Mouse (Mus musculus) intestine, embryonic 14.5 days (tissue): ENCODE data around the gene Capg. TPM values are rescaled to one million over a fixed set of nuclear protein-coding genes. Genes with fewer than 3 reads are reported as not detected.

Experiments
- ATAC-seq: fragments of 200-750 bp; cut with Nextera tagmentation; replicated peaks from 2 replicates; pipeline ENCODE4 v1.8.0; 2017; ENCODE audit warnings: low read depth, moderate number of reproducible peaks, moderate TSS enrichment, moderate library complexity; ENCODE audit not compliant: low FRiP score, low TSS enrichment
- DNase-seq: peaks from one replicate; pipeline ENCODE4 v3.0.0-alpha.2; 2018; ENCODE audit warnings: low spot score
- H3K27ac ChIP-seq: fragments of 300-500 bp; sonication (generic); 2 replicates; pipeline ENCODE4 v1.5.1; 2014; ENCODE audit warnings: low read depth, mild to moderate bottlenecking, control low read depth
- H3K27me3 ChIP-seq: fragments of 300-500 bp; sonication (generic); replicated peaks from 2 replicates; pipeline ENCODE4 v1.6.1; 2014; ENCODE audit warnings: low read length, control low read depth; ENCODE audit not compliant: control insufficient read depth, insufficient read depth
- H3K36me3 ChIP-seq: fragments of 300-500 bp; sonication (generic); 2 replicates; pipeline ENCODE4 v1.6.1; 2014; ENCODE audit warnings: low read length, control low read depth; ENCODE audit not compliant: control insufficient read depth, insufficient read depth
- H3K4me1 ChIP-seq: fragments of 300-500 bp; sonication (generic); replicated peaks from 2 replicates; pipeline ENCODE4 v1.6.1; 2014; ENCODE audit warnings: low read length, control low read depth, mixed read lengths; ENCODE audit not compliant: control insufficient read depth, insufficient read depth
- H3K4me2 ChIP-seq: fragments of 300-500 bp; sonication (generic); 2 replicates; pipeline ENCODE4 v1.6.1; 2014; ENCODE audit warnings: low read length
- H3K4me3 ChIP-seq: fragments of 300-500 bp; sonication (generic); 2 replicates; pipeline ENCODE4 v1.5.1; 2014; ENCODE audit warnings: low read depth, low read length, control low read depth, mixed read lengths
- H3K9ac ChIP-seq: fragments of 300-500 bp; sonication (generic); 2 replicates; pipeline ENCODE4 v1.6.1; 2014; ENCODE audit warnings: mild to moderate bottlenecking, low read length
- H3K9me3 ChIP-seq: fragments of 300-500 bp; sonication (generic); 2 replicates; pipeline ENCODE4 v1.6.1; 2016; ENCODE audit warnings: low read length, control low read depth; ENCODE audit not compliant: control insufficient read depth
- WGBS: fragments of 180-500 bp; shearing (Covaris S2); extraction: QIAGEN DNeasy Blood & Tissue Kit; methylation state at CpG from one replicate; pipeline ENCODE4 v1.1.7; 2014; 5-methylcytosine and 5-hydroxymethylcytosine counted together
- polyA plus RNA-seq: library from polyadenylated mRNA; unstranded; fragments of >200 nt; fragmentation: Nextera tagmentation; extraction: Ambion mirVana; gene quantifications from 2 replicates; pipeline ENCODE4 v1.2.1, GENCODE M21; 2014

Gene Capg
- 36.7 and 37.9 TPM in 2 replicates for polyA plus RNA-seq

- H3K36me3 ChIP-seq, result no peaks in the 10 kb centered on the region
- no peaks in the 10 kb centered on the region for H3K27me3 ChIP-seq
- H3K4me3 ChIP-seq, result peak within 1 kb of the TSS; percentile 38
- H3K4me1 ChIP-seq, result peaks cover 11% of the 10 kb centered on the region; the same call in 1 of the 2 replicates
- H3K4me2 ChIP-seq, result peak within 1 kb of the TSS; percentile 66
- 11% methylated on average over 23 of the region's 23 CpGs for WGBS
- ATAC-seq (0 out of 2 replicates have a peak, but pooled peaks have one; percentile 24), DNase-seq (peak; percentile 72)
- peak within 1 kb of the TSS; percentile 57; the same call in 1 of the 2 replicates for H3K27ac ChIP-seq
- H3K9me3 ChIP-seq, result no peaks in the 10 kb centered on the region
- H3K9ac ChIP-seq, result peak within 1 kb of the TSS; percentile 53
Measured at GRCm38 (mm10) chr6:72544283-72544987, at the start of gene Capg. Gene Capg (plus strand): TSS chr6:72544391.

- Histone ChIP-seq H3K9ac (no peak overlapping the region), H3K4me3 (no peak overlapping the region), H3K27me3 (no peaks in the 10 kb centered on the region), H3K36me3 (no peaks in the 10 kb centered on the region), H3K27ac (no peak overlapping the region), H3K4me2 (no peak overlapping the region), H3K9me3 (no peaks in the 10 kb centered on the region), H3K4me1 (no peaks in the 10 kb centered on the region)
- DNase-seq (no peak), ATAC-seq (no peak)
- 36% methylated on average over 5 of the region's 5 CpGs for WGBS
Measured at GRCm38 (mm10) chr6:72498950-72499349, 45.2 kb upstream of the Capg start.

- DNase-seq (no peak), ATAC-seq (no peak)
- Histone ChIP-seq H3K9me3 (no peaks in the 10 kb centered on the region), H3K9ac (no peak overlapping the region), H3K27me3 (no peaks in the 10 kb centered on the region), H3K4me3 (no peak overlapping the region), H3K4me1 (no peaks in the 10 kb centered on the region), H3K36me3 (no peaks in the 10 kb centered on the region), H3K27ac (no peak overlapping the region), H3K4me2 (no peak overlapping the region)
Measured at GRCm38 (mm10) chr6:72503309-72503708, 40.9 kb upstream of the Capg start.

- Histone ChIP-seq H3K27me3 (no peaks in the 10 kb centered on the region), H3K9ac (no peak overlapping the region), H3K9me3 (no peaks in the 10 kb centered on the region), H3K4me2 (no peak overlapping the region), H3K36me3 (no peaks in the 10 kb centered on the region), H3K4me3 (no peak overlapping the region), H3K27ac (no peak overlapping the region), H3K4me1 (no peaks in the 10 kb centered on the region)
- ATAC-seq (no peak), DNase-seq (no peak)
- 87% methylated on average over 2 of the region's 2 CpGs for WGBS
Measured at GRCm38 (mm10) chr6:72503939-72504338, 40.3 kb upstream of the Capg start.

GRCm38 (mm10) chr6:72506104-72506503, 38.1 kb upstream of the Capg start:
- no peaks in the 10 kb centered on the region for H3K27me3 ChIP-seq
- H3K36me3 ChIP-seq, result no peaks in the 10 kb centered on the region
- 78% methylated on average over 1 of the region's 1 CpGs for WGBS
- ATAC-seq (no peak), DNase-seq (no peak)
- no peak overlapping the region for H3K4me2 ChIP-seq
- no peak overlapping the region for H3K27ac ChIP-seq
- 0 out of 2 replicates have a peak, but pooled peaks cover 2% of the 10 kb centered on the region for H3K4me1 ChIP-seq
- H3K4me3 ChIP-seq, result no peak overlapping the region
- no peak overlapping the region for H3K9ac ChIP-seq
- no peaks in the 10 kb centered on the region for H3K9me3 ChIP-seq

- Histone ChIP-seq H3K27me3 (no peaks in the 10 kb centered on the region), H3K9me3 (no peaks in the 10 kb centered on the region), H3K4me1 (peaks cover 17% of the 10 kb centered on the region), H3K9ac (no peak overlapping the region), H3K4me2 (no peak overlapping the region), H3K27ac (no peak overlapping the region; the same call in 1 of the 2 replicates), H3K36me3 (no peaks in the 10 kb centered on the region), H3K4me3 (no peak overlapping the region)
- ATAC-seq (no peak), DNase-seq (no peak)
- 75% methylated on average over 4 of the region's 4 CpGs for WGBS
Measured at GRCm38 (mm10) chr6:72508596-72508995, 35.6 kb upstream of the Capg start.

- H3K4me3 ChIP-seq, result no peak overlapping the region
- H3K36me3 ChIP-seq, result no peaks in the 10 kb centered on the region
- ATAC-seq (no peak), DNase-seq (no peak)
- H3K4me2 ChIP-seq, result no peak overlapping the region
- 73% methylated on average over 2 of the region's 2 CpGs for WGBS
- no peak overlapping the region for H3K27ac ChIP-seq
- H3K27me3 ChIP-seq, result no peaks in the 10 kb centered on the region
- no peaks in the 10 kb centered on the region for H3K9me3 ChIP-seq
- peaks cover 17% of the 10 kb centered on the region for H3K4me1 ChIP-seq
- H3K9ac ChIP-seq, result no peak overlapping the region
Measured at GRCm38 (mm10) chr6:72509872-72510435, 34.2 kb upstream of the Capg start.

- H3K27ac ChIP-seq, result no peak overlapping the region
- H3K9ac ChIP-seq, result no peak overlapping the region
- no peak for DNase-seq
Measured at GRCm38 (mm10) chr6:72510686-72511421, 33.3 kb upstream of the Capg start.

More at GRCm38 (mm10) chr6:72510686-72511421, 33.3 kb upstream of the Capg start:
- no peaks in the 10 kb centered on the region for H3K27me3 ChIP-seq
- H3K4me2 ChIP-seq, result no peak overlapping the region
- H3K36me3 ChIP-seq, result no peaks in the 10 kb centered on the region
- H3K4me1 ChIP-seq, result peaks cover 17% of the 10 kb centered on the region
- no peak for ATAC-seq
- 59% methylated on average over 6 of the region's 6 CpGs for WGBS
- no peak overlapping the region for H3K4me3 ChIP-seq
- H3K9me3 ChIP-seq, result no peaks in the 10 kb centered on the region
